Mouse (Mus musculus) v-Abl transformed pro-B cells (cell line): ENCODE measurements around the gene Gm3115.
"Not testable (repeated sequence)": the region's sequence is repeated elsewhere in the genome, so short reads cannot be mapped to it uniquely, and the experiment has no call there.

ENCODE experiments used
- in situ Hi-C, 2 experiments: fragments of 400-800 bp; cut with MboI; formaldehyde crosslinking; loops; one replicate each; pipeline ENCODE4 v1.15.1; 2025; ENCODE audit not compliant: unreplicated experiment in 2 of 2

Gm3115 gene

DNA sequence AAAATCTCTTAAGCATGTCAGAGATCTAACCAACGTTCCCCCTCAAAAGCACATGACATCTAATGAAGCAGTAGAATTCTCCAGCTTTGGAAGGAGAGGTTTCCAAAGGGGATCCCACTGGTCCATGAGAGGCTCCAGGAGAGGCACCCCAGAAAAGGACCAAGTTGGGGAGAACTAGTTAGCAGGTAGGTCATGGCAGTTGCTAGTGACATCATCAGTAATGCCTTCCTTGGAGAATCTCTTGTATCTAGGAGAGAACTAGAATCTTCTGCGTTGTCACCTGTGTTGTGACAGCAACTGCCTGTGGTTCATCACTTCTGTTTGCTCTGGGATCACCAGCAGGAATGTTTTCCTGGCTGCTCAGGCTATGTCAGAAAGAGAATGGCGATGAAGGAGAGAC, at the start of gene Gm3115:
Gene Gm3115, plus strand, starts transcription at position 301 of the 400 bp plus-strand sequence.
- in situ Hi-C loops, result not testable (repeated sequence)

DNA sequence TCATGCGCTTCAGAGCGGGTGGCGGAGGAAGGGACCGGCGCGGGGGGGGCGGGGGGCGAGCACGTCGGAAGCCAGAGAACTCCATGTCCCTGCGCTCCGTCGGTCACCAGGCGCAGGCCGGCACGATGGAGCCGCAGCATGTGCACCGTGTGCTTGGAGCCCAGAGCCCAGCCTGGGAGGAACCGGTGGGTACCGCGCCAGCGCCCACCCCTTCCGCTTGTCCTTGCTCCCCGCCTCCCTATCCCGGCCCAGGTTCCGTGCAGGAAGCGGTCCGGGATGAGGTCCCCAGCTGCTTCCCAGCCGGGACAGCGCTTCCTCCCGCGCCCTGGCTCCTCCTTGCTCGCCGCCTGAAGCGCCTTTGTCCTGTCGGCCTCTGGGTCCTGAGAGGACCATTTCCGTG, 26.5 kb downstream of the Gm3115 start, which contains the start of gene Gm8108:
Gene Gm8108, plus strand, starts transcription at position 101 of the 400 bp plus-strand sequence.
- in situ Hi-C loops, result not testable (repeated sequence)

DNA sequence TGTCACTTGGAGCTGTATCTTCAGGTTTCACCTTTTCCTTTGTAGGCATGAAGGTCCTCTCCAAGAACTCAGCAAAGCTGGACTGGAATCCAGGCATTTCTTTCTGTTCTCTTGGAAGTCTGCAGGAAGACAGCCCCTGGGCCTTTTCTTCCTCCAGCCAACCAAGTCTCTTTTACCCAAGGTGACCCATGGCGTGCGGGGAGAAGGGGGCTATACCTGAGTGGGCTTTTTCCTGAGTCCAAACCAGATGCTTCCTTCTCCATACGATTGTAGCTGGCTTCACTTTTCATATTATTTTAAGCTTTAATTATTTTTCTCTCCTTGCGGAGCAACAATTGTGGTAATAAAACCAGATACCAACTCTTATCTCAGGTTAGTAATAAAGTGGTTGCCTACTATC, 57.7 kb downstream of the Gm3115 start:
- in situ Hi-C loops, result not testable (repeated sequence)
